In the genomic region with DNA sequence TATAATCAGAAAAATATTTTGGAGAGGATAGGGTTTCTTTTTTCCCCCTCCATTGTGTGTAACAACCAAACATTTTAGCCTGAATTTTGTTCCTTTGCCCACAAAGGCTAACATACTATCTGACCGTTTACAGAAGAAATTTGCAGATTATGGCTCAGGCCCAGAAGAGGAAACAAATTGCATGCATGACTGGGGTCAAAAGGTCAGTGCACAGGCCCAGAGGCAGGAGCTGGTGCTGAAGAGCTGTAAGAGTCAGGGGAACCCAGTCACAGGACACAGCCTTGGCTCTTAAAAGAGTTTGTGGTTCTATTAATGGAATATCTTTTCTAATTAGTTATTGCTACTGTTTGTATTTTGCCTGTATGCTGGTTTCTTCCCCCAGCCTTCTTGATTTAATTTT, we compare ENCODE assay signal across 35 mouse cellular contexts. TPM values are rescaled to one million over a fixed set of nuclear protein-coding genes. Genes with fewer than 3 reads are reported as not detected.
DNase-seq lines count a peak whose midpoint lies in the region; ATAC-seq and TF ChIP-seq lines count a peak whose summit lies in the region.
"Had no signal": no experiment of that assay in that cellular context is flagged by ENCODE, and none has a peak within 500 bp of the region (broad histone marks: within the 10 kb centered on the region; RNA-seq: fewer than 3 reads in every experiment).

No protein-coding gene starts in this region.

- no peak overlapping the region for H3K4me3 ChIP-seq in heart, embryonic 14.5 days (ENCODE audit: control insufficient read depth in 1 of 2, insufficient read depth in 1 of 2, low read depth in 1 of 2, low read length in 2 of 2)
- H3K4me3 ChIP-seq in heart, embryonic 11.5 days (ENCODE audit: low read depth, low read length): no peak overlapping the region
- no peak overlapping the region for H3K4me3 ChIP-seq in liver, adult 2 months (ENCODE audit: insufficient read depth, low read depth, low read length)
- H3K4me3 ChIP-seq in liver, embryonic 11.5 days (ENCODE audit: low read depth, low read length): no peak overlapping the region
- no peak overlapping the region for H3K4me3 ChIP-seq in midbrain, embryonic 15.5 days
- H3K4me3 ChIP-seq: embryonic facial prominence, embryonic 12.5 days; heart, embryonic 15.5 days; hindbrain, embryonic 13.5 days; limb, embryonic 12.5 days; liver, embryonic 13.5 days; lung, embryonic 15.5 days; midbrain, embryonic 12.5 days had no signal

- no peak for TF ChIP-seq POLR2A in liver, adult 2 months (IDR thresholded peaks at IDR 0.05; ENCODE audit: extremely low read depth, insufficient read depth, low read length)

- peaks cover 13 to 24% of the 10 kb centered on the region in 2 experiments for H3K4me1 ChIP-seq in heart, embryonic 14.5 days (ENCODE audit: control insufficient read depth in 2 of 2, insufficient read depth in 2 of 2, low read length in 2 of 2)
- peaks cover 13% of the 10 kb centered on the region for H3K4me1 ChIP-seq in heart, embryonic 11.5 days (ENCODE audit: control insufficient read depth, insufficient read depth, low read length)
- peaks cover 9% of the 10 kb centered on the region; the same call in 1 of the 2 replicates for H3K4me1 ChIP-seq in liver, adult 2 months (ENCODE audit: control insufficient read depth, insufficient read depth, low read length)
- peaks cover 9% of the 10 kb centered on the region for H3K4me1 ChIP-seq in liver, embryonic 11.5 days (replicated peaks; ENCODE audit: control insufficient read depth, insufficient read depth, low read length)
- peaks cover 14% of the 10 kb centered on the region for H3K4me1 ChIP-seq in midbrain, embryonic 15.5 days

- no peak overlapping the region for H3K4me2 ChIP-seq in heart, embryonic 14.5 days (ENCODE audit: low read length)
- H3K4me2 ChIP-seq in heart, embryonic 11.5 days: no peak overlapping the region
- no peak overlapping the region for H3K4me2 ChIP-seq in liver, embryonic 11.5 days
- no peak overlapping the region for H3K4me2 ChIP-seq in midbrain, embryonic 15.5 days
- H3K4me2 ChIP-seq: embryonic facial prominence, embryonic 12.5 days; heart, embryonic 15.5 days; hindbrain, embryonic 13.5 days; limb, embryonic 12.5 days; liver, embryonic 13.5 days; lung, embryonic 15.5 days; midbrain, embryonic 12.5 days had no signal

- no peak for ATAC-seq in heart, embryonic 14.5 days (ENCODE audit: insufficient number of reproducible peaks, insufficient read depth, low FRiP score, low read depth)
- no peak for ATAC-seq in heart, embryonic 11.5 days (replicated peaks; ENCODE audit: insufficient number of reproducible peaks, low FRiP score, low TSS enrichment)
- ATAC-seq in liver, embryonic 11.5 days (replicated peaks; ENCODE audit: low FRiP score): no peak
- ATAC-seq in midbrain, embryonic 15.5 days (replicated peaks): no peak
- ATAC-seq: forebrain, postnatal 0 days had no signal

- no peaks in the 10 kb centered on the region for H3K27me3 ChIP-seq in heart, embryonic 14.5 days (ENCODE audit: control insufficient read depth, insufficient read depth, low read length)
- no peaks in the 10 kb centered on the region for H3K27me3 ChIP-seq in heart, embryonic 11.5 days (ENCODE audit: control insufficient read depth, insufficient read depth, low read length)
- H3K27me3 ChIP-seq in liver, adult 2 months (ENCODE audit: control insufficient read depth, insufficient read depth, low read length): no peaks in the 10 kb centered on the region
- peaks cover 11% of the 10 kb centered on the region for H3K27me3 ChIP-seq in liver, embryonic 11.5 days (replicated peaks; ENCODE audit: control insufficient read depth, insufficient read depth, low read length)
- H3K27me3 ChIP-seq in midbrain, embryonic 15.5 days (replicated peaks): no peaks in the 10 kb centered on the region; the same call in 1 of the 2 replicates
- H3K27me3 ChIP-seq: embryonic facial prominence, embryonic 12.5 days; heart, embryonic 15.5 days had no signal

- H3K9me3 ChIP-seq in heart, embryonic 14.5 days (ENCODE audit: control insufficient read depth, low read length): no peaks in the 10 kb centered on the region
- no peaks in the 10 kb centered on the region for H3K9me3 ChIP-seq in heart, embryonic 11.5 days (replicated peaks; ENCODE audit: control insufficient read depth, low read length)
- H3K9me3 ChIP-seq in liver, embryonic 11.5 days (ENCODE audit: control insufficient read depth, low read length): no peaks in the 10 kb centered on the region
- H3K9me3 ChIP-seq in midbrain, embryonic 15.5 days: no peaks in the 10 kb centered on the region
- H3K9me3 ChIP-seq: embryonic facial prominence, embryonic 12.5 days; heart, embryonic 15.5 days; hindbrain, embryonic 13.5 days; liver, embryonic 13.5 days; lung, embryonic 15.5 days; midbrain, embryonic 12.5 days had no signal

- H3K36me3 ChIP-seq in heart, embryonic 14.5 days (ENCODE audit: control insufficient read depth, insufficient read depth, low read length): no peaks in the 10 kb centered on the region
- no peaks in the 10 kb centered on the region for H3K36me3 ChIP-seq in heart, embryonic 11.5 days (ENCODE audit: control insufficient read depth, insufficient read depth, low read length)
- H3K36me3 ChIP-seq in liver, adult 2 months (ENCODE audit: control insufficient read depth, insufficient read depth, low read length): no peaks in the 10 kb centered on the region
- H3K36me3 ChIP-seq in liver, embryonic 11.5 days (ENCODE audit: control insufficient read depth, insufficient read depth, low read length): no peaks in the 10 kb centered on the region
- no peaks in the 10 kb centered on the region for H3K36me3 ChIP-seq in midbrain, embryonic 15.5 days (replicated peaks)
- H3K36me3 ChIP-seq: embryonic facial prominence, embryonic 12.5 days; G1E; heart, embryonic 15.5 days; hindbrain, embryonic 13.5 days; limb, embryonic 12.5 days; liver, embryonic 13.5 days; lung, embryonic 15.5 days; midbrain, embryonic 12.5 days had no signal

- peak; percentile 69 for DNase-seq in liver, adult 2 months (ENCODE audit: extremely low read depth, low read depth, low spot score)
- DNase-seq in liver, embryonic 11.5 days (ENCODE audit: low spot score): no peak
- peak; percentile 9 for DNase-seq in Muller cell, postnatal 12 days (ENCODE audit: inconsistent ontology term)
- peak; percentile 32 for DNase-seq in mesoderm, embryonic 11.5 days (ENCODE audit: low read depth, low spot score)
- no peak for DNase-seq in cerebellum, postnatal 14 days
- DNase-seq: adrenal gland, adult 8-10 months; B cell, adult 2 months; cerebellum, adult 18-20 months; cerebellum, postnatal 25 days; forebrain, postnatal 0 days; gastrocnemius, postnatal 14 days; heart, adult 11 months; heart, postnatal 36 days; kidney, adult 18-20 months; layer of hippocampus, postnatal 36 days; liver, embryonic 13.5 days had no signal

- H3K27ac ChIP-seq in heart, embryonic 14.5 days (replicated peaks in 1 of 2; ENCODE audit: control insufficient read depth in 1 of 2, insufficient read depth in 1 of 2, low read depth in 2 of 2, low read length in 2 of 2): no peak overlapping the region
- H3K27ac ChIP-seq in heart, embryonic 11.5 days (ENCODE audit: low read depth, low read length): no peak overlapping the region
- H3K27ac ChIP-seq in liver, adult 2 months (replicated peaks; ENCODE audit: insufficient read depth, low read depth, low read length): no peak overlapping the region
- no peak overlapping the region for H3K27ac ChIP-seq in liver, embryonic 11.5 days (ENCODE audit: low read depth, low read length)
- no peak overlapping the region for H3K27ac ChIP-seq in midbrain, embryonic 15.5 days
- H3K27ac ChIP-seq: embryonic facial prominence, embryonic 12.5 days; heart, embryonic 15.5 days; hindbrain, embryonic 13.5 days; limb, embryonic 12.5 days; liver, embryonic 13.5 days; lung, embryonic 15.5 days; midbrain, embryonic 12.5 days had no signal

- 0 out of 2 replicates have a peak overlapping the region, but pooled peaks have one; percentile 2 for H3K9ac ChIP-seq in heart, embryonic 14.5 days (ENCODE audit: low read length)
- no peak overlapping the region for H3K9ac ChIP-seq in heart, embryonic 11.5 days (ENCODE audit: low read depth, low read length)
- H3K9ac ChIP-seq in liver, adult 2 months (ENCODE audit: low read depth, low read length): no peak overlapping the region
- no peak overlapping the region for H3K9ac ChIP-seq in liver, embryonic 11.5 days (ENCODE audit: low read depth, low read length)
- H3K9ac ChIP-seq in midbrain, embryonic 15.5 days: no peak overlapping the region
- H3K9ac ChIP-seq: embryonic facial prominence, embryonic 12.5 days; forebrain, postnatal 0 days; heart, embryonic 15.5 days; hindbrain, embryonic 13.5 days; limb, embryonic 12.5 days; liver, embryonic 13.5 days; lung, embryonic 15.5 days; midbrain, embryonic 12.5 days had no signal

- WGBS in heart, embryonic 14.5 days: 20% methylated on average over 1 of the region's 1 CpGs
- 17% methylated on average over 1 of the region's 1 CpGs for WGBS in heart, embryonic 11.5 days (ENCODE audit: insufficient replicate concordance)
- 10% methylated on average over 1 of the region's 1 CpGs for WGBS in liver, adult 2 months
- 37% methylated on average over 1 of the region's 1 CpGs for WGBS in liver, embryonic 11.5 days
- 45% methylated on average over 1 of the region's 1 CpGs for WGBS in midbrain, embryonic 15.5 days

- H3K79me2 ChIP-seq in liver, adult 2 months (ENCODE audit: control insufficient read depth, insufficient read depth, low read length): no peaks in the 10 kb centered on the region

- TF ChIP-seq CTCF in liver, adult 2 months (IDR thresholded peaks at IDR 0.05; ENCODE audit: low read depth, low read length): no peak

RNA-seq across cellular contexts. Expression of a gene that starts 14.4 kb away (rescaled TPM):
- polyA plus RNA-seq in heart, embryonic 14.5 days (2014; fragmentation: Nextera tagmentation; extraction: Ambion mirVana): not detected in 2 replicates
- polyA plus RNA-seq in heart, embryonic 11.5 days (2014; fragmentation: Nextera tagmentation; extraction: Ambion mirVana): not detected in 2 replicates
- total RNA-seq in liver, adult 2 months (2014; rRNA removed): not detected in 2 replicates
- not detected in 2 replicates for polyA plus RNA-seq in liver, adult 2 months (2012; rRNA removed)
- not detected in 2 replicates for polyA plus RNA-seq in liver, embryonic 11.5 days (2014; fragmentation: Nextera tagmentation; extraction: Ambion mirVana)
- polyA plus RNA-seq in midbrain, embryonic 15.5 days (2015; fragmentation: Nextera tagmentation; extraction: Ambion mirVana): not detected in 2 replicates
- total RNA-seq: adrenal gland, adult 8-10 months; forebrain, postnatal 0 days; gastrocnemius, postnatal 14 days; heart, postnatal 36 days; layer of hippocampus, adult 18-20 months; layer of hippocampus, postnatal 36 days; left cerebral cortex, postnatal 10 days; megakaryocyte progenitor cell, adult 5-6 weeks; monocyte, adult 5-6 weeks; neutrophil, adult 5-6 weeks had no signal
- polyA plus RNA-seq: embryonic facial prominence, embryonic 12.5 days; forebrain, embryonic 11.5 days; forebrain, postnatal 0 days; hindbrain, embryonic 13.5 days; limb, embryonic 12.5 days; liver, embryonic 13.5 days; lung, embryonic 15.5 days; midbrain, embryonic 12.5 days; small intestine, adult 2 months; thymus, postnatal 0 days had no signal

RNA-seq across cellular contexts. Expression of a gene that starts 30.2 kb away (rescaled TPM):
- not detected in 2 replicates for polyA plus RNA-seq in heart, embryonic 14.5 days (2014; fragmentation: Nextera tagmentation; extraction: Ambion mirVana)
- not detected in 2 replicates for polyA plus RNA-seq in heart, embryonic 11.5 days (2014; fragmentation: Nextera tagmentation; extraction: Ambion mirVana)
- total RNA-seq in liver, adult 2 months (2014; rRNA removed): not detected in 2 replicates
- polyA plus RNA-seq in liver, adult 2 months (2012; rRNA removed): not detected in 2 replicates
- not detected in 2 replicates for polyA plus RNA-seq in liver, embryonic 11.5 days (2014; fragmentation: Nextera tagmentation; extraction: Ambion mirVana)
- not detected in 2 replicates for polyA plus RNA-seq in midbrain, embryonic 15.5 days (2015; fragmentation: Nextera tagmentation; extraction: Ambion mirVana)
- total RNA-seq: adrenal gland, adult 8-10 months; CH12.LX; forebrain, postnatal 0 days; gastrocnemius, postnatal 14 days; heart, postnatal 36 days; layer of hippocampus, adult 18-20 months; layer of hippocampus, postnatal 36 days; left cerebral cortex, postnatal 10 days; megakaryocyte progenitor cell, adult 5-6 weeks; monocyte, adult 5-6 weeks; neutrophil, adult 5-6 weeks had no signal
- polyA plus RNA-seq: embryonic facial prominence, embryonic 12.5 days; forebrain, embryonic 11.5 days; forebrain, postnatal 0 days; G1E; heart, embryonic 15.5 days; hindbrain, embryonic 13.5 days; limb, embryonic 12.5 days; liver, embryonic 13.5 days; lung, embryonic 15.5 days; midbrain, embryonic 12.5 days; small intestine, adult 2 months had no signal

RNA-seq across cellular contexts. Expression of a gene that starts 36.7 kb away (rescaled TPM):
- 22.2 and 23.9 TPM in 2 replicates for polyA plus RNA-seq in heart, embryonic 14.5 days (2014; fragmentation: Nextera tagmentation; extraction: Ambion mirVana)
- 24.3 and 27.8 TPM in 2 replicates for polyA plus RNA-seq in heart, embryonic 11.5 days (2014; fragmentation: Nextera tagmentation; extraction: Ambion mirVana)
- total RNA-seq in liver, adult 2 months (2014; rRNA removed): 7.4 and 11.0 TPM in 2 replicates
- polyA plus RNA-seq in liver, adult 2 months (2012; rRNA removed): 24.4 and 28.1 TPM in 2 replicates
- 11.0 and 11.7 TPM in 2 replicates for polyA plus RNA-seq in liver, embryonic 11.5 days (2014; fragmentation: Nextera tagmentation; extraction: Ambion mirVana)
- 8.7 and 9.2 TPM in 2 replicates for polyA plus RNA-seq in midbrain, embryonic 15.5 days (2015; fragmentation: Nextera tagmentation; extraction: Ambion mirVana)
- total RNA-seq: G1E; monocyte, adult 5-6 weeks; neutrophil, adult 5-6 weeks had no signal

RNA-seq across cellular contexts. Expression of a gene that starts 42.0 kb away (rescaled TPM):
- 4,569 and 4,875 TPM in 2 replicates for polyA plus RNA-seq in heart, embryonic 14.5 days (2014; fragmentation: Nextera tagmentation; extraction: Ambion mirVana)
- polyA plus RNA-seq in heart, embryonic 11.5 days (2014; fragmentation: Nextera tagmentation; extraction: Ambion mirVana): 3,236 and 3,494 TPM in 2 replicates
- total RNA-seq in liver, adult 2 months (2014; rRNA removed): 0.55 and 0.94 TPM in 2 replicates
- 0.25 TPM in 1 of 2 replicates, not detected in the other for polyA plus RNA-seq in liver, adult 2 months (2012; rRNA removed)
- 2.1 and 6.8 TPM in 2 replicates for polyA plus RNA-seq in liver, embryonic 11.5 days (2014; fragmentation: Nextera tagmentation; extraction: Ambion mirVana)
- polyA plus RNA-seq in midbrain, embryonic 15.5 days (2015; fragmentation: Nextera tagmentation; extraction: Ambion mirVana): 0.56 and 2.0 TPM in 2 replicates
- total RNA-seq: CH12.LX; G1E; layer of hippocampus, adult 18-20 months; layer of hippocampus, postnatal 36 days; megakaryocyte progenitor cell, adult 5-6 weeks; monocyte, adult 5-6 weeks; neutrophil, adult 5-6 weeks had no signal
- polyA plus RNA-seq: forebrain, embryonic 11.5 days; G1E; small intestine, adult 2 months had no signal

RNA-seq across cellular contexts. Expression of a gene that starts 42.9 kb away (rescaled TPM):
- polyA plus RNA-seq in heart, embryonic 14.5 days (2014; fragmentation: Nextera tagmentation; extraction: Ambion mirVana): not detected in 2 replicates
- polyA plus RNA-seq in heart, embryonic 11.5 days (2014; fragmentation: Nextera tagmentation; extraction: Ambion mirVana): not detected in 2 replicates
- not detected in 2 replicates for total RNA-seq in liver, adult 2 months (2014; rRNA removed)
- not detected in 2 replicates for polyA plus RNA-seq in liver, adult 2 months (2012; rRNA removed)
- not detected in 2 replicates for polyA plus RNA-seq in liver, embryonic 11.5 days (2014; fragmentation: Nextera tagmentation; extraction: Ambion mirVana)
- not detected in 2 replicates for polyA plus RNA-seq in midbrain, embryonic 15.5 days (2015; fragmentation: Nextera tagmentation; extraction: Ambion mirVana)
- total RNA-seq: adrenal gland, adult 8-10 months; CH12.LX; forebrain, postnatal 0 days; gastrocnemius, postnatal 14 days; heart, postnatal 36 days; layer of hippocampus, postnatal 36 days; megakaryocyte progenitor cell, adult 5-6 weeks; monocyte, adult 5-6 weeks; neutrophil, adult 5-6 weeks had no signal
- polyA plus RNA-seq: embryonic facial prominence, embryonic 12.5 days; forebrain, embryonic 11.5 days; forebrain, postnatal 0 days; G1E; heart, embryonic 15.5 days; hindbrain, embryonic 13.5 days; limb, embryonic 12.5 days; liver, embryonic 13.5 days; lung, embryonic 15.5 days; midbrain, embryonic 12.5 days; small intestine, adult 2 months; thymus, postnatal 0 days had no signal

Comparison
In these comparisons a context has a peak if more than half of its experiments do, and no peak if none do; other contexts are left out.
1. DNase-seq: peak in liver, adult 2 months (single experiment), Muller cell, postnatal 12 days (single experiment) and mesoderm, embryonic 11.5 days (single experiment); none in liver, embryonic 11.5 days (single experiment) and cerebellum, postnatal 14 days (0 of 2).